Mouse (Mus musculus) intestine, embryonic 15.5 days (tissue): Measurements from ENCODE around the gene Syce1. TPM values are rescaled to one million over a fixed set of nuclear protein-coding genes. Genes with fewer than 3 reads are reported as not detected.
"Not testable (repeated sequence)": the region's sequence is repeated elsewhere in the genome, so short reads cannot be mapped to it uniquely, and the experiment has no call there.

Experiments
- ATAC-seq: fragments of 200-750 bp; cut with Nextera tagmentation; 2 replicates; pipeline ENCODE4 v1.8.0; 2017; ENCODE audit warnings: moderate TSS enrichment, moderate library complexity
- H3K27ac ChIP-seq: fragments of 300-500 bp; sonication (generic); 2 replicates; pipeline ENCODE4 v1.5.1; 2015; ENCODE audit warnings: mild to moderate bottlenecking, inconsistent platforms
- H3K27me3 ChIP-seq: fragments of 300-500 bp; sonication (generic); replicated peaks from 2 replicates; pipeline ENCODE4 v1.6.1; 2015; ENCODE audit warnings: inconsistent platforms
- H3K36me3 ChIP-seq: fragments of 300-500 bp; sonication (generic); 2 replicates; pipeline ENCODE4 v1.6.1; 2015; ENCODE audit warnings: inconsistent platforms
- H3K4me1 ChIP-seq: fragments of 300-500 bp; sonication (generic); replicated peaks from 2 replicates; pipeline ENCODE4 v1.6.1; 2015; ENCODE audit warnings: inconsistent platforms
- H3K4me2 ChIP-seq: fragments of 300-500 bp; sonication (generic); replicated peaks from 2 replicates; pipeline ENCODE4 v1.6.1; 2015; ENCODE audit warnings: mild to moderate bottlenecking, inconsistent platforms
- H3K4me3 ChIP-seq: fragments of 300-500 bp; sonication (generic); replicated peaks from 2 replicates; pipeline ENCODE4 v1.5.1; 2015; ENCODE audit warnings: inconsistent platforms
- H3K9ac ChIP-seq: fragments of 300-500 bp; sonication (generic); 2 replicates; pipeline ENCODE4 v1.6.1; 2015; ENCODE audit warnings: inconsistent platforms
- H3K9me3 ChIP-seq: fragments of 300-500 bp; sonication (generic); 2 replicates; pipeline ENCODE4 v1.6.1; 2016; ENCODE audit warnings: inconsistent platforms
- WGBS: fragments of 180-500 bp; shearing (Covaris S2); methylation state at CpG from one replicate; pipeline ENCODE4 v1.1.7; 2015; 5-methylcytosine and 5-hydroxymethylcytosine counted together
- polyA plus RNA-seq: library from polyadenylated mRNA; unstranded; fragments of >200 nt; fragmentation: Nextera tagmentation; extraction: Ambion mirVana; gene quantifications from 2 replicates; pipeline ENCODE4 v1.2.1, GENCODE M21; 2015

Syce1 gene
- polyA plus RNA-seq, 1 experiment from 2014 or later, result 0.48 TPM

GRCm38 (mm10) chr7:140812850-140813249 lies 25.2 kb upstream of the Syce1 start:
- WGBS, result 89% methylated on average over 12 of the region's 12 CpGs
- H3K9ac ChIP-seq, result no peak overlapping the region
- H3K4me3 ChIP-seq, result no peak overlapping the region
- no peaks in the 10 kb centered on the region for H3K36me3 ChIP-seq
- ATAC-seq, result no peak
- no peak overlapping the region for H3K27ac ChIP-seq
- no peaks in the 10 kb centered on the region for H3K27me3 ChIP-seq
- H3K4me1 ChIP-seq, result no peaks in the 10 kb centered on the region
- no peaks in the 10 kb centered on the region for H3K9me3 ChIP-seq
- no peak overlapping the region for H3K4me2 ChIP-seq

DNA sequence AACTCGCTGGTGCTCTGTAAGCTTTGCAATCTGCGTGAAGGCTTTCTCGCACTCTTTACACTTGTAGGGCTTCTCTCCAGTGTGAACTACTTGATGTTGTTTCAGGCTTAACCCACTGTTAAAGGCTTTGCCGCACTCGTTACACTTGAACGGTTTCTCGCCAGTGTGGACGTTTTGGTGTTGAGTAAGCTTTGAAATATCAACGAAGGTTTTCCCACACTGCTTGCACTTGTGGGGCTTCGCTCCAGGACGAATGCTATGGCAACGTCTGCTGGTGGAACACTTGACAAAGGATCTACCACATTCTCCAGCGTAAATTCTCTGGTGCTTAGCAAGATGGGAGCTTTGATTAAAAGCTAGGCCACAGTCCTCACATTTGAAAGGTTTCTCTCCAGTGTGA lies 24.1 kb upstream of the Syce1 start:
- H3K36me3 ChIP-seq, result no peaks in the 10 kb centered on the region
- H3K27ac ChIP-seq, result no peak overlapping the region
- no peak overlapping the region for H3K4me3 ChIP-seq
- H3K4me1 ChIP-seq, result no peaks in the 10 kb centered on the region
- H3K9ac ChIP-seq, result no peak overlapping the region
- no peaks in the 10 kb centered on the region for H3K27me3 ChIP-seq
- 90% methylated on average over 13 of the region's 13 CpGs for WGBS
- H3K9me3 ChIP-seq, result no peaks in the 10 kb centered on the region
- ATAC-seq, result no peak
- H3K4me2 ChIP-seq, result no peak overlapping the region

DNA sequence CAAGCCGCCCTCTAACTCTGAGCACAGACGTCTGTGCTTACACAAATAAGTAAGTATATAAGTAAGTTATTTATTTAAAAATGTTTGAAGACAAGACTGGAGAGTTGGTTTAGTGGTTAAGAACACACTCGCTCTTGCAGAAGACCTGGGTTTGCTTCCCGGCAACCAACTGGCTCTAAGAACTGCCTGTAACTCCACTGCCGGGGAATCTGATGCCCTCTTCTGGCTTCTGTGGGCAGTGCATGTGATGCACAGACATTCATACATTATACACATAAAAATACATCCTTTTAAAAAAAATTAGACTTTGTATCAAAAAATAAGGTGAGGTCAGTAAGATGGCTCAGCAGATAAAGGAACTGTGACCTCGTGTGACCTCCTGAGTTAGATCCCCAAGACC lies 22.8 kb upstream of the Syce1 start:
- H3K9me3 ChIP-seq, result no peaks in the 10 kb centered on the region
- no peak overlapping the region for H3K9ac ChIP-seq
- H3K27me3 ChIP-seq, result no peaks in the 10 kb centered on the region
- no peak overlapping the region for H3K27ac ChIP-seq
- no peak overlapping the region for H3K4me2 ChIP-seq
- WGBS, result 92% methylated on average over 6 of the region's 6 CpGs
- H3K4me3 ChIP-seq, result no peak overlapping the region
- H3K4me1 ChIP-seq, result no peaks in the 10 kb centered on the region
- no peaks in the 10 kb centered on the region for H3K36me3 ChIP-seq
- ATAC-seq, result no peak

GRCm38 (mm10) chr7:140805704-140806103 lies 18.1 kb upstream of the Syce1 start:
- ATAC-seq, result no peak
- H3K27ac ChIP-seq, result no peak overlapping the region
- H3K4me3 ChIP-seq, result no peak overlapping the region
- 16% methylated on average over 1 of the region's 1 CpGs for WGBS
- no peaks in the 10 kb centered on the region for H3K27me3 ChIP-seq
- H3K4me2 ChIP-seq, result no peak overlapping the region
- no peak overlapping the region for H3K9ac ChIP-seq
- H3K4me1 ChIP-seq, result no peaks in the 10 kb centered on the region
- H3K9me3 ChIP-seq, result no peaks in the 10 kb centered on the region
- H3K36me3 ChIP-seq, result no peaks in the 10 kb centered on the region

GRCm38 (mm10) chr7:140802629-140803028 lies 15.0 kb upstream of the Syce1 start:
- no peak for ATAC-seq
- Histone ChIP-seq H3K9me3 (no peaks in the 10 kb centered on the region), H3K4me2 (no peak overlapping the region), H3K4me1 (no peaks in the 10 kb centered on the region), H3K36me3 (no peaks in the 10 kb centered on the region), H3K9ac (no peak overlapping the region), H3K27ac (no peak overlapping the region), H3K4me3 (no peak overlapping the region), H3K27me3 (no peaks in the 10 kb centered on the region)
- WGBS, result 69% methylated on average over 6 of the region's 6 CpGs

- no peak overlapping the region for H3K4me3 ChIP-seq
- H3K4me1 ChIP-seq, result no peaks in the 10 kb centered on the region
- no peak overlapping the region for H3K27ac ChIP-seq
- no peaks in the 10 kb centered on the region for H3K9me3 ChIP-seq
- no peaks in the 10 kb centered on the region for H3K36me3 ChIP-seq
- H3K9ac ChIP-seq, result no peak overlapping the region
- H3K27me3 ChIP-seq, result no peaks in the 10 kb centered on the region
- 67% methylated on average over 2 of the region's 2 CpGs for WGBS
- no peak for ATAC-seq
- no peak overlapping the region for H3K4me2 ChIP-seq
Measured at GRCm38 (mm10) chr7:140798212-140798611, 10.6 kb upstream of the Syce1 start.

DNA sequence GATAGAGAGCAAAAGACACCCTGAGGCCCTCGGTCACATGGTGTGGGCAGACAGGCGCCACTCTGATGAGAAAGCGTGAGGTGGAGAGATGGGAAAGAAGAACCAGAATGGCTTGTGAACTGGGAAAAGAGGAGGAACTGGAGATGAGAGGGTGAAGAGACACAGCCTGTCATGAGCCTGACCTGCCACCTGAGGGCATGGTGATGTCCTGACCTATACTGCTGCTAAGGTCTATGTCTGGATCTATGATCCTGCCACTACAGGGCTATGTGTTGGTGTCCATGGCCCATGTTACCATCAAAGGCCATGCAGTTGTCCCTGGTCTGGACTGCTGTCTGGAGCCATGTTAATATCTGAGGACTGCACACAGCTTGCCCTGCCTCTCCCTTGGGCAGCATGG lies 10.0 kb upstream of the Syce1 start:
- Histone ChIP-seq H3K36me3 (no peaks in the 10 kb centered on the region), H3K4me2 (no peak overlapping the region), H3K4me3 (no peak overlapping the region), H3K27me3 (no peaks in the 10 kb centered on the region), H3K9ac (no peak overlapping the region), H3K27ac (no peak overlapping the region), H3K9me3 (no peaks in the 10 kb centered on the region), H3K4me1 (no peaks in the 10 kb centered on the region)
- ATAC-seq, result 0 out of 2 replicates have a peak, but pooled peaks have one; percentile 3
- 90% methylated on average over 3 of the region's 3 CpGs for WGBS

DNA sequence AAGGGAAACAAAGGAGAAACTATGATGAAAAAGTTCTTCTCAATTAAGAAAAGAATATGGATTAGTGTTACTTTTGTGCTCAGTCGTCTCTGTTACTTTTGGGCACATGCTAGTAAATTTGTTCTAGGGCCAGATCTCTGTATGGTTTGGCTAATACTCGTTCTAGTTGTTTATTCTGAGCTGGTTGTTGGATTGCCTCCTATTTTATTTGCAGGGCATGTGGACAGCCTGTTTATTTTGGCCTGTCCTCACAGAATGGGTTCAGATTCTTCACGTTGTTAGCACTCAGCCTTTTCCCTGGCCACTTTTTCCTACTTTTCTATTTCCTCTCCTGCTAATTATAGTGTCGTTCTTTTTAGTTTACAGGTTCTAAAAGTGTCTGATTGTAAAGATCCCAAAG lies 5.9 kb upstream of the Syce1 start:
- no peak overlapping the region for H3K9ac ChIP-seq
- no peak overlapping the region for H3K4me3 ChIP-seq
- no peaks in the 10 kb centered on the region for H3K36me3 ChIP-seq
- no peaks in the 10 kb centered on the region for H3K9me3 ChIP-seq
- ATAC-seq, result no peak
- 50% methylated on average over 4 of the region's 4 CpGs for WGBS
- no peak overlapping the region for H3K4me2 ChIP-seq
- no peak overlapping the region for H3K27ac ChIP-seq
- no peaks in the 10 kb centered on the region for H3K4me1 ChIP-seq
- no peaks in the 10 kb centered on the region for H3K27me3 ChIP-seq

DNA sequence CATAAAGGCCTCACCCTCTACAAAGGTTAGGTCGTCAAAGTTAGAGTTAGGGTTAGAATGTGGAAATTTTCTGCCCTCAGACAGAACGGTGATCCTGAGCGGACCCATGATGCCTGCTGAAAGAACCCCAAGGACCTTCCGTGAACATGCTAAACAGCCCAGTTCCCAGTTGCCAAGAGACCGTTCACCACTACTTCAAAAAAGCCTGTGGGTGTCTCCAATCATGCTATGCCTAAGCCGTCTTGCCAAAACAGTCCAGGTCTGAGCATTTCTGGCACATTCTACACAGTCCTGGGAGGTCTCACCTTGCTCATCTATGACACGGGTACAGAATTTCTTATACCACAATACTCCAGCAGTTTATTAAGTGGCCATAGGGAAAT lies 392 bp upstream of the Syce1 start:
- H3K9me3 ChIP-seq, result no peaks in the 10 kb centered on the region
- H3K4me1 ChIP-seq, result no peaks in the 10 kb centered on the region
- H3K27ac ChIP-seq, result no peak overlapping the region
- 84% methylated on average over 7 of the region's 7 CpGs for WGBS
- H3K36me3 ChIP-seq, result no peaks in the 10 kb centered on the region
- H3K4me2 ChIP-seq, result no peak overlapping the region
- H3K4me3 ChIP-seq, result no peak overlapping the region
- no peak overlapping the region for H3K9ac ChIP-seq
- H3K27me3 ChIP-seq, result no peaks in the 10 kb centered on the region
- ATAC-seq, result no peak

DNA sequence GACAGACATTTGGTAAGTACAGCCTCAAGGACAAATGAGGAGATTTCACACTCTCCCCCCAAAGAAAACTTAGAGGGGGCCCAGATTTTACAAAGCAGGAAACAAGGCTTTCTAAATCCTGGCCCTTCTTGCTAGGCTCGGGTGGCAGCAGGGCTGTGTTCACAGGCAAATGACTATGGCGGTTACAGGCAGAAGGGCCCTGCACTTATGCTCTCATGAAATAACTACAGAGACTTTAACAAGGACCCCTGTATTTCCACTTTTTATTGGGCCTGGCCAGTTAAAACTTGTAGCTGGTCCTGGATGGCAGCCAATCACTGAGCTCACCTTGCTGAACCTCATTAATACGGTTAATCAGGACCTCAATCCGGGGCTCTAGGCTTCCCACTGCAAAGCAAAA lies 7.1 kb downstream of the Syce1 start:
- WGBS, result 81% methylated on average over 4 of the region's 4 CpGs
- Histone ChIP-seq H3K4me2 (no peak overlapping the region), H3K4me3 (no peak overlapping the region), H3K9me3 (no peaks in the 10 kb centered on the region), H3K36me3 (no peaks in the 10 kb centered on the region), H3K9ac (no peak overlapping the region), H3K27me3 (no peaks in the 10 kb centered on the region), H3K4me1 (no peaks in the 10 kb centered on the region), H3K27ac (no peak overlapping the region)
- ATAC-seq, result no peak

DNA sequence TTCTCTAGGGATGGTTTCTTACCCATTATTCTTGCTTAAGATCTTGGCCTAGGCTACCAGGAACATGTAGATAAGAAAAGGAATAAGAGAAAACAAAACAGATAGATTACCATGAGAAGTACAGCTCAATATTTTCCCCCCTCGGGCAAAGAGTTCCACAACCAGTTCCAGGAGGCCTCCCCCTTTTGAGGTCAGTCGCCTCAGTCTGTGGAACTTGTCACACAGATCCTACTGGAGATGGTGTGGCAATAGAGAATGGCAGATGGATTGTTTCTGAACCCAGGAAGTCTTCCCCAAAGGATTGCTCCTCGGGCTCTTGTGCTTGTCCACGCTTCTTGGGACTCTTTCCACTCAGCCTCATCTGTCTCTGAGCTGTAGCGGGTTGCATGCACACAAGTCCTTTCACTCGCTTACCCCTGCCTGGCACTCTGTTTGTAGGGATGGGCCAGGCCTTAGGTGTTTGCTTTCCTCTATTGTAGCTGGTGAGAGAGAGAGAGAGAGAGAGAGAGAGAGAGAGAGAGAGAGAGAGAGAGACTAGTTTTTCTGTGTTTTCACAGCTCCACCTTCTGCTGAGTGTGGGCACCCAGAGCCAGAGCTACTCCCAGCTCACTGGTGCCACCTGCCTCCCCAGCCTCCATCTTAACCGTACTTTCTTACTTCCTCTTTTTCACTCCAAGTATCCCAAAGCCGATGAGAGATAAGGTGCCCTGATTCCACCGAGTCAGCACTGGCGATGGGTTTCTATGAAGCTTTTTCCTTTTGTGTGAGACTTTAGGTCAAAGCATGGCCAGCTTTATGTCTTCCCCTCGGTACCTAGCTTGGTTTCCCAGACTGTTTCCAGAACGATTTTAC lies 21.5 kb downstream of the Syce1 start:
- Histone ChIP-seq H3K9ac (no peak overlapping the region), H3K27me3 (no peaks in the 10 kb centered on the region), H3K4me3 (no peak overlapping the region), H3K27ac (no peak overlapping the region), H3K36me3 (no peaks in the 10 kb centered on the region), H3K4me2 (no peak overlapping the region), H3K9me3 (no peaks in the 10 kb centered on the region), H3K4me1 (no peaks in the 10 kb centered on the region)
- no peak for ATAC-seq
- WGBS, result 73% methylated on average over 12 of the region's 12 CpGs

GRCm38 (mm10) chr7:140765391-140765790 lies 22.3 kb downstream of the Syce1 start:
- not testable (repeated sequence) for H3K4me1 ChIP-seq, H3K4me3 ChIP-seq, ATAC-seq, H3K36me3 ChIP-seq, H3K9ac ChIP-seq, H3K27me3 ChIP-seq, H3K27ac ChIP-seq, H3K4me2 ChIP-seq, H3K9me3 ChIP-seq
- WGBS, result 62% methylated on average over 1 of the region's 1 CpGs

- WGBS, result 87% methylated on average over 7 of the region's 7 CpGs
- ATAC-seq, result no peak
- no peaks in the 10 kb centered on the region for H3K27me3 ChIP-seq
- H3K4me3 ChIP-seq, result no peak within 1 kb of the TSS
- H3K4me1 ChIP-seq, result no peaks in the 10 kb centered on the region
- no peak within 1 kb of the TSS for H3K9ac ChIP-seq
- H3K9me3 ChIP-seq, result no peaks in the 10 kb centered on the region
- no peaks in the 10 kb centered on the region for H3K36me3 ChIP-seq
- H3K27ac ChIP-seq, result no peak within 1 kb of the TSS
- H3K4me2 ChIP-seq, result no peak within 1 kb of the TSS
Measured at GRCm38 (mm10) chr7:140763447-140764020, 24.1 kb downstream of the Syce1 start, which contains the start of gene Cyp2e1. Cyp2e1 (plus strand) TSS chr7:140763739.
